Mouse (Mus musculus): ENCODE data around the gene Pllp. TPM values are rescaled to one million over a fixed set of nuclear protein-coding genes. Genes with fewer than 3 reads are reported as not detected.

The Pllp gene
- polyA plus RNA-seq, 1 experiment from 2014 or later = 0.66 TPM

GRCm38 (mm10) chr8:94633564-94634194 is 62.4 kb downstream of the Pllp start:
- peaks cover 67% of the 10 kb centered on the region for H3K36me3 ChIP-seq

More at GRCm38 (mm10) chr8:94633564-94634194, 62.4 kb downstream of the Pllp start:
- Histone ChIP-seq H3K27me3 (replicated peaks) (no peaks in the 10 kb centered on the region), H3K9ac (no peak overlapping the region), H3K4me2 (replicated peaks) (no peak overlapping the region), H3K27ac (no peak overlapping the region), H3K4me3 (no peak overlapping the region), H3K9me3 (no peaks in the 10 kb centered on the region), H3K4me1 (no peaks in the 10 kb centered on the region)
- 86% methylated on average over 2 of the region's 2 CpGs for WGBS
- ATAC-seq (ENCODE audit: low FRiP score, low read depth) = no peak

Other genes with a start within 250 kb of the Pllp start
- 12.6 and 14.4 TPM in 2 replicates for gene Cpne2, start 163.3 kb downstream of the Pllp start, polyA plus RNA-seq (2016; fragmentation: Nextera tagmentation; extraction: Ambion mirVana)
- 52.0 and 57.4 TPM in 2 replicates for gene Rspry1, start 94.3 kb downstream of the Pllp start, polyA plus RNA-seq (2016; fragmentation: Nextera tagmentation; extraction: Ambion mirVana)
- 95.2 and 105 TPM in 2 replicates for gene Fam192a, start 94.3 kb downstream of the Pllp start, polyA plus RNA-seq (2016; fragmentation: Nextera tagmentation; extraction: Ambion mirVana)
- gene Arl2bp, start 29.7 kb downstream of the Pllp start, polyA plus RNA-seq (2016; fragmentation: Nextera tagmentation; extraction: Ambion mirVana) = 225 and 236 TPM in 2 replicates
- not detected in 2 replicates for gene Ccl22, start 49.3 kb upstream of the Pllp start, polyA plus RNA-seq (2016; fragmentation: Nextera tagmentation; extraction: Ambion mirVana)
- gene Cx3cl1, start 75.7 kb upstream of the Pllp start, polyA plus RNA-seq (2016; fragmentation: Nextera tagmentation; extraction: Ambion mirVana) = 7.5 and 9.4 TPM in 2 replicates
- not detected in 2 replicates for gene Ccl17, start 114.2 kb upstream of the Pllp start, polyA plus RNA-seq (2016; fragmentation: Nextera tagmentation; extraction: Ambion mirVana)
- 52.3 and 57.6 TPM in 2 replicates for gene Coq9, start 142.0 kb upstream of the Pllp start, polyA plus RNA-seq (2016; fragmentation: Nextera tagmentation; extraction: Ambion mirVana)
- 190 and 193 TPM in 2 replicates for gene Ciapin1, start 142.1 kb upstream of the Pllp start, polyA plus RNA-seq (2016; fragmentation: Nextera tagmentation; extraction: Ambion mirVana)
- 130 and 143 TPM in 2 replicates for gene Polr2c, start 161.2 kb upstream of the Pllp start, polyA plus RNA-seq (2016; fragmentation: Nextera tagmentation; extraction: Ambion mirVana)
- 32.7 and 41.8 TPM in 2 replicates for gene Dok4, start 180.1 kb upstream of the Pllp start, polyA plus RNA-seq (2016; fragmentation: Nextera tagmentation; extraction: Ambion mirVana)
- 18.1 and 18.9 TPM in 2 replicates for gene Ccdc102a, start 221.8 kb upstream of the Pllp start, polyA plus RNA-seq (2016; fragmentation: Nextera tagmentation; extraction: Ambion mirVana)
- gene Adgrg5, start 227.4 kb upstream of the Pllp start, polyA plus RNA-seq (2016; fragmentation: Nextera tagmentation; extraction: Ambion mirVana) = 0.06 and 0.16 TPM in 2 replicates

All from neural tube, embryonic 12.5 days (tissue).